Mouse (Mus musculus): Measurements from ENCODE around the gene Adra1b. TPM values are rescaled to one million over a fixed set of nuclear protein-coding genes. Genes with fewer than 3 reads are reported as not detected.

Gene Adra1b
- polyA plus RNA-seq, 1 experiment from 2014 or later = 5.8 TPM

- H3K36me3 ChIP-seq (replicated peaks) = no peaks in the 10 kb centered on the region
- no peaks in the 10 kb centered on the region for H3K9me3 ChIP-seq (replicated peaks)
- no peaks in the 10 kb centered on the region for H3K4me1 ChIP-seq (replicated peaks)
- 61% methylated on average over 6 of the region's 6 CpGs for WGBS (ENCODE audit: insufficient replicate concordance)
- ATAC-seq (ENCODE audit: insufficient read depth) = no peak
- no peak overlapping the region for H3K9ac ChIP-seq
- no peaks in the 10 kb centered on the region for H3K27me3 ChIP-seq
- H3K4me3 ChIP-seq (replicated peaks) = no peak overlapping the region
- no peak overlapping the region for H3K27ac ChIP-seq (replicated peaks)
- H3K4me2 ChIP-seq = no peak overlapping the region
Observed at GRCm38 (mm10) chr11:43853046-43853445, 48.0 kb downstream of the Adra1b start.

- no peak overlapping the region for H3K9ac ChIP-seq
- no peak for ATAC-seq (ENCODE audit: insufficient read depth)
- no peak overlapping the region for H3K4me3 ChIP-seq (replicated peaks)
- H3K4me2 ChIP-seq = no peak overlapping the region
- no peak overlapping the region for H3K27ac ChIP-seq (replicated peaks)
- no peaks in the 10 kb centered on the region for H3K4me1 ChIP-seq (replicated peaks)
- 71% methylated on average over 4 of the region's 4 CpGs for WGBS (ENCODE audit: insufficient replicate concordance)
- H3K9me3 ChIP-seq (replicated peaks) = no peaks in the 10 kb centered on the region
- H3K27me3 ChIP-seq = no peaks in the 10 kb centered on the region
- no peaks in the 10 kb centered on the region for H3K36me3 ChIP-seq (replicated peaks)
Observed at GRCm38 (mm10) chr11:43848056-43848455, 53.0 kb downstream of the Adra1b start.

GRCm38 (mm10) chr11:43841596-43841995, 59.4 kb downstream of the Adra1b start:
- Histone ChIP-seq H3K27me3 (peaks cover 9% of the 10 kb centered on the region), H3K4me1 (replicated peaks) (no peaks in the 10 kb centered on the region), H3K9me3 (replicated peaks) (no peaks in the 10 kb centered on the region), H3K4me3 (replicated peaks) (no peak overlapping the region), H3K4me2 (no peak overlapping the region), H3K9ac (no peak overlapping the region), H3K27ac (replicated peaks) (no peak overlapping the region), H3K36me3 (replicated peaks) (no peaks in the 10 kb centered on the region)
- 58% methylated on average over 10 of the region's 10 CpGs for WGBS (ENCODE audit: insufficient replicate concordance)
- ATAC-seq (ENCODE audit: insufficient read depth) = no peak

- WGBS (ENCODE audit: insufficient replicate concordance) = 45% methylated on average over 6 of the region's 6 CpGs
- no peaks in the 10 kb centered on the region for H3K4me1 ChIP-seq (replicated peaks)
- H3K9me3 ChIP-seq (replicated peaks) = no peaks in the 10 kb centered on the region
- no peaks in the 10 kb centered on the region for H3K36me3 ChIP-seq (replicated peaks)
- no peak overlapping the region for H3K27ac ChIP-seq (replicated peaks)
- no peak overlapping the region for H3K4me2 ChIP-seq
- no peak overlapping the region for H3K9ac ChIP-seq
- ATAC-seq (ENCODE audit: insufficient read depth) = no peak
- peaks cover 20% of the 10 kb centered on the region for H3K27me3 ChIP-seq
- no peak overlapping the region for H3K4me3 ChIP-seq (replicated peaks)
Observed at GRCm38 (mm10) chr11:43840491-43840890, 60.5 kb downstream of the Adra1b start.

- Histone ChIP-seq H3K9me3 (replicated peaks) (no peaks in the 10 kb centered on the region), H3K27me3 (peaks cover 27% of the 10 kb centered on the region), H3K4me2 (peak overlapping the region; percentile 58), H3K9ac (no peak overlapping the region), H3K36me3 (replicated peaks) (no peaks in the 10 kb centered on the region), H3K27ac (replicated peaks) (no peak overlapping the region), H3K4me1 (replicated peaks) (no peaks in the 10 kb centered on the region), H3K4me3 (replicated peaks) (peak overlapping the region; percentile 34)
- WGBS (ENCODE audit: insufficient replicate concordance) = 4% methylated on average over 66 of the region's 68 CpGs
- ATAC-seq (ENCODE audit: insufficient read depth) = no peak
Observed at GRCm38 (mm10) chr11:43835880-43836740, 64.9 kb downstream of the Adra1b start.

GRCm38 (mm10) chr11:43835456-43835855, 65.6 kb downstream of the Adra1b start:
- WGBS (ENCODE audit: insufficient replicate concordance) = 79% methylated on average over 15 of the region's 15 CpGs
- no peak overlapping the region for H3K9ac ChIP-seq
- ATAC-seq (ENCODE audit: insufficient read depth) = no peak
- H3K4me1 ChIP-seq (replicated peaks) = no peaks in the 10 kb centered on the region
- H3K27me3 ChIP-seq = peaks cover 27% of the 10 kb centered on the region
- H3K4me3 ChIP-seq (replicated peaks) = no peak overlapping the region
- H3K36me3 ChIP-seq (replicated peaks) = no peaks in the 10 kb centered on the region
- H3K9me3 ChIP-seq (replicated peaks) = no peaks in the 10 kb centered on the region
- H3K4me2 ChIP-seq = no peak overlapping the region
- no peak overlapping the region for H3K27ac ChIP-seq (replicated peaks)

- Histone ChIP-seq H3K4me2 (no peak overlapping the region), H3K36me3 (replicated peaks) (no peaks in the 10 kb centered on the region), H3K27me3 (peaks cover 27% of the 10 kb centered on the region), H3K9ac (no peak overlapping the region), H3K9me3 (replicated peaks) (no peaks in the 10 kb centered on the region), H3K4me1 (replicated peaks) (no peaks in the 10 kb centered on the region), H3K27ac (replicated peaks) (no peak overlapping the region), H3K4me3 (replicated peaks) (no peak overlapping the region)
- ATAC-seq (ENCODE audit: insufficient read depth) = no peak
- WGBS (ENCODE audit: insufficient replicate concordance) = 61% methylated on average over 11 of the region's 11 CpGs
Observed at GRCm38 (mm10) chr11:43834531-43834930, 66.5 kb downstream of the Adra1b start.

- Histone ChIP-seq H3K36me3 (replicated peaks) (no peaks in the 10 kb centered on the region), H3K4me1 (replicated peaks) (no peaks in the 10 kb centered on the region), H3K27me3 (peaks cover 17% of the 10 kb centered on the region), H3K27ac (replicated peaks) (no peak overlapping the region), H3K4me2 (no peak overlapping the region), H3K9me3 (replicated peaks) (no peaks in the 10 kb centered on the region), H3K4me3 (replicated peaks) (no peak overlapping the region), H3K9ac (no peak overlapping the region)
- ATAC-seq (ENCODE audit: insufficient read depth) = no peak
- WGBS (ENCODE audit: insufficient replicate concordance) = 47% methylated on average over 4 of the region's 4 CpGs
Observed at GRCm38 (mm10) chr11:43831530-43831929, 69.5 kb downstream of the Adra1b start.

GRCm38 (mm10) chr11:43826769-43827168, 74.2 kb downstream of the Adra1b start:
- H3K4me1 ChIP-seq (replicated peaks) = no peaks in the 10 kb centered on the region
- WGBS (ENCODE audit: insufficient replicate concordance) = 72% methylated on average over 4 of the region's 4 CpGs
- H3K9ac ChIP-seq = no peak overlapping the region
- ATAC-seq (ENCODE audit: insufficient read depth) = no peak
- H3K9me3 ChIP-seq (replicated peaks) = no peaks in the 10 kb centered on the region
- no peak overlapping the region for H3K4me2 ChIP-seq
- no peak overlapping the region for H3K27ac ChIP-seq (replicated peaks)
- H3K4me3 ChIP-seq (replicated peaks) = no peak overlapping the region
- H3K27me3 ChIP-seq = no peaks in the 10 kb centered on the region
- H3K36me3 ChIP-seq (replicated peaks) = no peaks in the 10 kb centered on the region

- Histone ChIP-seq H3K36me3 (replicated peaks) (no peaks in the 10 kb centered on the region), H3K4me2 (no peak overlapping the region), H3K27ac (replicated peaks) (no peak overlapping the region), H3K4me1 (replicated peaks) (no peaks in the 10 kb centered on the region), H3K4me3 (replicated peaks) (no peak overlapping the region), H3K9ac (no peak overlapping the region), H3K27me3 (no peaks in the 10 kb centered on the region), H3K9me3 (replicated peaks) (no peaks in the 10 kb centered on the region)
- ATAC-seq (ENCODE audit: insufficient read depth) = no peak
- 58% methylated on average over 5 of the region's 5 CpGs for WGBS (ENCODE audit: insufficient replicate concordance)
Observed at GRCm38 (mm10) chr11:43823349-43823748, 77.7 kb downstream of the Adra1b start.

GRCm38 (mm10) chr11:43820552-43821460, 80.2 kb downstream of the Adra1b start:
- WGBS (ENCODE audit: insufficient replicate concordance) = 55% methylated on average over 11 of the region's 11 CpGs
- H3K27me3 ChIP-seq = no peaks in the 10 kb centered on the region
- no peak overlapping the region for H3K4me3 ChIP-seq (replicated peaks)
- no peaks in the 10 kb centered on the region for H3K4me1 ChIP-seq (replicated peaks)
- H3K9me3 ChIP-seq (replicated peaks) = no peaks in the 10 kb centered on the region
- H3K4me2 ChIP-seq = no peak overlapping the region
- no peak overlapping the region for H3K9ac ChIP-seq
- ATAC-seq (ENCODE audit: insufficient read depth) = no peak
- no peak overlapping the region for H3K27ac ChIP-seq (replicated peaks)
- H3K36me3 ChIP-seq (replicated peaks) = no peaks in the 10 kb centered on the region

Measured in liver, embryonic 15.5 days (tissue).